Mouse (Mus musculus) E14TG2a.4 (cell line): Measurements from ENCODE around the gene Col4a4.

Source experiments
- CTCF ChIP-seq: conservative IDR thresholded peaks from 2 replicates; pipeline ENCODE4 v1.5.1; 2014; ENCODE audit warnings: low read length
- NANOG ChIP-seq: IDR thresholded peaks from 2 replicates; pipeline ENCODE4 v1.6.1; 2014; ENCODE audit warnings: borderline replicate concordance, low read length, mixed read lengths
- POU5F1 ChIP-seq: IDR thresholded peaks from 2 replicates; pipeline ENCODE4 v1.6.1; 2014; ENCODE audit warnings: low read length, borderline replicate concordance

DNA sequence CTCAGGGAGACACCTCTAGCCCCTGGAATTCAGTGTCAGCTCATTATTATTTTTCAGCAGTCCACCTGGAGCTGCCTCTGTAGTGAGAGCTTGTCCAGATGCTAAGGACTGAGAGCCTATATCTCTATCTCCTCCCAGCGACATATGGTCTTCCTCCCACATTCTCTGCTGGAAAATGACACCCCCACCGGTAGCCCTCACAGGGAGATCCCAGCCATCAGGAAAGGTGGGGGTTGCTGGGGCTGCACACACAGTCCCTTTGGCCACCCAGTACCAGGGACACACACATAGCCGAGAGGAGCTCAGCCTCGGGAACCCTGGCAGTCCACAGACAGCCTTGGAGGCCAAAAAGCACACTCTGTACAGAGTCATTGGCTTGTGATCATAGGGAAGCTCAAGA lies 26.4 kb downstream of the Col4a4 start:
- TF ChIP-seq CTCF: no peak
- no peak for TF ChIP-seq NANOG
- TF ChIP-seq POU5F1: no peak
